Mouse (Mus musculus) liver, adult 2 months (tissue): Measurements from ENCODE around the gene Spock2.

Experiments
- CTCF ChIP-seq: fragments of 200-500 bp; IDR thresholded peaks from 2 replicates; pipeline ENCODE4 v1.5.1; 2011; ENCODE audit warnings: low read depth, low read length, control low read depth
- POLR2A ChIP-seq: fragments of 200-500 bp; IDR thresholded peaks from 2 replicates; pipeline ENCODE4 v1.6.1; 2011; ENCODE audit warnings: low read length, control low read depth; ENCODE audit not compliant: insufficient read depth; ENCODE audit errors: extremely low read depth

GRCm38 (mm10) chr10:60066524-60066923 is 39.5 kb upstream of the Spock2 start:
- TF ChIP-seq CTCF (peak; percentile 48), POLR2A (no peak)
